Mouse (Mus musculus) heart, postnatal 14 days (tissue): ENCODE measurements around the gene Anapc10. TPM values are rescaled to one million over a fixed set of nuclear protein-coding genes. Genes with fewer than 3 reads are reported as not detected.

Experiments
- DNase-seq, 2 experiments: peaks; one replicate each; pipeline ENCODE4 v3.0.0; 2021 to 2022
- intact Hi-C: fragments of 180-260 bp; cut with DNase I; formaldehyde crosslinking; loops from one replicate; pipeline ENCODE4 v1.15.1; 2025
- total RNA-seq, 2 experiments: library from RNA; stranded (reverse); gene quantifications; 2 replicates each; pipeline ENCODE4 v1.2.3; 2021

The Anapc10 gene
- total RNA-seq, 2 experiments from 2014 or later, result 4.5 to 5.0 TPM

DNA sequence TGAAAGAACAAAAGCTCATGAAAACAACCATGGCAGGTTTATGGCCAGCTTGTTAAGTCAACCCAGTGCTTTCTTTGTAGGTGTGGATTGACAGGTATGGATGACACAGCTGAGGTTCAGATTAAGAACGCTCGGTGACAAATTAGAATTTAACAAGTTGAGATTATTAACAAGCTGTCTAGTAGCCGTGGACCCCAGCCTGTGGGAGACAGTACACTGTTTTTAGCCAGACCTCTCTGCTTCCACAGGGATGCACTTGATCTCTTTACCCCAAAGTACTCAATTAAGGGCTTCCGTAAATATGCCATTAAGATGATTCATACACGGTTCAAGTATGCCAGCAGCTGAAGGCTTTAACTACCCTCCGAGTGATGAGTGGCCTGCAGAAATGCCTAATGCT, 95.4 kb downstream of the Anapc10 start:
- intact Hi-C loops, result no loop called here
- DNase-seq, result no peak

DNA sequence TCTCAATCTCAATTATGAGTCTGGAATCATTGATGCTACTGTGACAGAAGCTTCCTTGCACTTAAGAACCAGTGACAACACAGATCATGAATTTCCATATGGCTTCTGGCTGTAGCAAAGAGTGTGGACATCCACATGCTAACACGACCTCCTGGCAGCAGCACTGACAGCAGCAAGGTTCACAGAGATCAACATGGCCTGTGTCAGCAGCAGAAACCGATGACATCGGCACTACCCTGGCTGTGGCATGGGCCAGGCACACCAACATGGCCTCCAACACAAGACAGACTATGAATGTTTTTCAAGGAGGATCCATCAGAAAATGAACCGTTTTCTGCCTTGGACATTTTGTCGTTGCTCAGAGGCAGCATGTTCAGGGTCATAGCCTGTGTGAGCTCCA, 114.9 kb downstream of the Anapc10 start:
- DNase-seq, result no peak
- intact Hi-C loops, result no loop called here

Other genes starting within 250 kb of the Anapc10 start
- 10 to 100 TPM; 45.5 to 45.7 TPM for gene Otud4, start 72.2 kb upstream of the Anapc10 start, total RNA-seq
- gene Abce1, start 80 bp upstream of the Anapc10 start, total RNA-seq, result 10 to 100 TPM; 45.8 to 54.2 TPM